Mouse (Mus musculus) CH12.LX (cell line): Measurements from ENCODE around the gene Lrrfip1.

Source experiments
- CTCF ChIP-seq, 2 experiments: IDR thresholded peaks in 1 of 2; conservative IDR thresholded peaks in 1 of 2; 2 replicates each; pipeline ENCODE4 v1.5.1; 2011 to 2012; ENCODE audit warnings: low read depth in 2 of 2, low read length in 2 of 2, improper control_type of control experiment in 1 of 2, inconsistent platforms in 1 of 2, mild to moderate bottlenecking in 1 of 2, moderate library complexity in 1 of 2
- ELF1 ChIP-seq: IDR thresholded peaks from 2 replicates; pipeline ENCODE4 v1.6.1; 2014; ENCODE audit warnings: low read depth, mild to moderate bottlenecking, inconsistent platforms, low read length, improper control_type of control experiment
- HCFC1 ChIP-seq: IDR thresholded peaks from 2 replicates; pipeline ENCODE4 v1.6.1; 2012; ENCODE audit warnings: low read depth, mild to moderate bottlenecking, inconsistent platforms, low read length, improper control_type of control experiment
- MYC ChIP-seq: IDR thresholded peaks from 2 replicates; pipeline ENCODE4 v1.6.1; 2011; ENCODE audit warnings: low read depth, mild to moderate bottlenecking, improper control_type of control experiment, low read length
- POLR2A ChIP-seq: IDR thresholded peaks from 2 replicates; pipeline ENCODE4 v1.6.1; 2011; ENCODE audit warnings: low read depth, mild to moderate bottlenecking, improper control_type of control experiment, low read length
- SMC3 ChIP-seq: IDR thresholded peaks from 2 replicates; pipeline ENCODE4 v1.6.1; 2011; ENCODE audit warnings: low read depth, low read length, improper control_type of control experiment
- UBTF ChIP-seq: IDR thresholded peaks from 2 replicates; pipeline ENCODE4 v1.6.1; 2012; ENCODE audit warnings: low read depth, mild to moderate bottlenecking, inconsistent platforms, low read length, improper control_type of control experiment, moderate library complexity

DNA sequence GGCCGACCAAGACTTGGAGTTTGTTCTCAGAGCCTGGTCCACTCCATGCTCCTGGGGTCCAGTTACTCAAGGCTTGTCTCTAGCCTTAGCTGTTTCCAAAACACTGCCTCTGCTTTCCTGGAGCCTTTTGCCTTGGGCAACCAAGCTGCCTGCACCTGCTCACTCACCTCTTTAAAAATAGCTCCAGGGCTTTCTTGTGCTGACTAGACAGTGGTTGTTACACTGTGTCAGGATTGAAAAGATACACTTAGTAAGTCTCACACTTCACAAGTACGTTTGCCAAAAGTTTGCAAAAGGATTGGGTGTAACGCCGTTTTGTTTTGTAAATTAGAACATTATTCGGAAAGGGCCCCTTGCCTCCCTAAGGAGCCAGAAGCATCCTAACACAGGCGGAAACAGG, 40.0 kb downstream of the Lrrfip1 start:
- TF ChIP-seq UBTF (no peak), CTCF (conservative IDR thresholded peaks at IDR 0.05 in 1 of 2, IDR thresholded peaks at IDR 0.05 in 1 of 2; ENCODE audit: low read depth in 2 of 2, low read length in 2 of 2) (no peak), SMC3 (no peak), HCFC1 (no peak), POLR2A (no peak), MYC (no peak), ELF1 (no peak)
